Mouse (Mus musculus) thymus, adult 2 months (tissue): Measurements from ENCODE around the gene Gas7. TPM values are rescaled to one million over a fixed set of nuclear protein-coding genes. Genes with fewer than 3 reads are reported as not detected.

Experiments used
- DNase-seq: peaks from one replicate; pipeline ENCODE4 v3.0.0; 2021
- H3K27ac ChIP-seq: fragments of 200-500 bp; 2 replicates; pipeline ENCODE4 v1.5.1; 2012; ENCODE audit warnings: low read length, control low read depth; ENCODE audit not compliant: control insufficient read depth, insufficient read depth
- H3K27me3 ChIP-seq: fragments of 200-500 bp; 2 replicates; pipeline ENCODE4 v1.6.1; 2012; ENCODE audit warnings: mild to moderate bottlenecking, low read length, moderate library complexity, mixed read lengths; ENCODE audit not compliant: control insufficient read depth, insufficient read depth
- H3K36me3 ChIP-seq: fragments of 200-500 bp; 2 replicates; pipeline ENCODE4 v1.6.1; 2012; ENCODE audit warnings: mild to moderate bottlenecking, low read length, moderate library complexity; ENCODE audit not compliant: control insufficient read depth, insufficient read depth
- H3K4me1 ChIP-seq: fragments of 200-500 bp; replicated peaks from 2 replicates; pipeline ENCODE4 v1.6.1; 2012; ENCODE audit warnings: low read length; ENCODE audit not compliant: control insufficient read depth, insufficient read depth
- H3K4me3 ChIP-seq: fragments of 200-500 bp; 2 replicates; pipeline ENCODE4 v1.5.1; 2012; ENCODE audit warnings: mild to moderate bottlenecking, low read length, control low read depth, moderate library complexity; ENCODE audit not compliant: control insufficient read depth, insufficient read depth
- CTCF ChIP-seq: fragments of 200-500 bp; IDR thresholded peaks from 2 replicates; pipeline ENCODE4 v1.5.1; 2012; ENCODE audit warnings: mild to moderate bottlenecking, control low read depth, low read length, moderate library complexity, borderline replicate concordance; ENCODE audit not compliant: control insufficient read depth, poor library complexity, insufficient read depth; ENCODE audit errors: extremely low read depth
- POLR2A ChIP-seq: fragments of 200-500 bp; IDR thresholded peaks from 2 replicates; pipeline ENCODE4 v1.6.1; 2012; ENCODE audit warnings: mild to moderate bottlenecking, low read length, control low read depth, moderate library complexity; ENCODE audit not compliant: control insufficient read depth, poor library complexity, insufficient read depth; ENCODE audit errors: extremely low read depth
- WGBS: fragments of 180-500 bp; shearing (Covaris S2); methylation state at CpG from one replicate; pipeline ENCODE4 v1.1.7; 2018; 5-methylcytosine and 5-hydroxymethylcytosine counted together
- polyA plus RNA-seq: library from polyadenylated mRNA; depleted of rRNA; stranded (reverse); fragments of >200 nt; gene quantifications from 2 replicates; pipeline ENCODE4 v1.2.3, GENCODE M21; 2012

Gas7 gene
- polyA plus RNA-seq, 1 experiment = 5.0 TPM

DNA sequence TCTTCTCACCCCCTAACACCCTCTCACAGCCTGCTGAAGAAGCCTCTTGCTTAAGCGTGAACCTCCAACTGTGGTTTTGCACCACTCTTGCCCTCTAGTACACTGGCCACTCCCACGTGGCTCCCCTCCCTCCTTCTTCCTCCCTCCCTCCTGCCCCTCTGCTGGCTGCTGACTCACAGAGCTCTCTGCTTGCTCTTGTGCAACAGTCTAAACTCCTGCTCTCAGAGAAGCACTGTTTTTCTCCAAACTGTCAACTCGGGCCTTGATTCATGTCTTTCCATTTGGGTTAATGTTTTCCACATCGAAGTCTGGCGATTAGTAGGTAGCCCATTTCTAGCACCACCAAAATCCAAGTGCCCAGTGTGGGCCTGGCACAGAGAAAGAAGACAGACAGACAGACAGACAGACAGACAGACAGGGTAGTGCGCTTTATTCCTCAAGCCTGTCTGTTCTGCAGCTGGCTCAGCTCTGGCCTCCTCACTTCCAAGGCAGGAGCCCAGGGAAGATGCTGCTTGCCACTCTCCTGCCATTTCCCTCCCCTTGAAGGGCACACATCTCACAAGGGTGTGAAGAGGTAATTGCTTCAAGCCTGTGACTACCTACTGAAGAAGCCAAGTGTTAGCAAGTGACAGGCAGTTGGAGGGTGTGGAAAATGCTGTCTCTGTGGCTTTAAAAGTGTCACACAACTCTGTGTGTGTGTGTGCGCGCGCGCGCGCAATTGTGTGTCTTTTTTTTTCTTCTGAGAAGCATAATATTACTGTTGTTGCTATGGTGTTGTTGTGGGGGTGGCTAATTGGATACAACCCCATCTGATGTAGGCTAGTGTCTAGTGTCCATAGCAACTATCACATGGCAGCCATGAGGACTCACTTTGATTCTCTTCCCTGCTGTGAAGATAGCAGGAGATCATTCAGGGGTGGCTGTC lies 71.6 kb downstream of the Gas7 start:
- 58% methylated on average over 12 of the region's 12 CpGs for WGBS
- H3K27ac ChIP-seq = no peak overlapping the region
- no peaks in the 10 kb centered on the region for H3K4me1 ChIP-seq
- H3K27me3 ChIP-seq = no peaks in the 10 kb centered on the region
- no peaks in the 10 kb centered on the region for H3K36me3 ChIP-seq
- TF ChIP-seq POLR2A = no peak
- TF ChIP-seq CTCF = no peak
- DNase-seq = peak; percentile 18
- H3K4me3 ChIP-seq = no peak overlapping the region

DNA sequence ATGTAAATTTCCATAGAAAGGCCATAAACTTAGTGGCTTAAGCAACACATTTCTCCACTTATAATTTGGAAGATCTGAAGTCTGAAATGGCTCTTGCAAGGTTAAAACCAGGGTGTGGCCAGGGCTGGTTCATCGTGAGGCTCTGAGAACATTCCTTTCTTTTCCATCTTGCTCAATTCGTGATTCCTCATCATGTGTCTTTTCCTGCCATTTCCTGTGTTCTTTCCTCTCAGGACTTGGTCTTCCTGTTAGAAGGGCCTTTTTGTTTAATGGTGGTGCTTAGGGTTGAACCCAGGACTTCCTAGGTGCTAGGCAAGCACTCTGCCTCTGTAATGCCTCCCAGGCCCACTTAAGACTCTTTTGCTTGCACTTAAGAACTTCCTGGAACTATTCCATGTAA lies 76.0 kb downstream of the Gas7 start:
- H3K27ac ChIP-seq = no peak overlapping the region
- no peak for DNase-seq
- H3K36me3 ChIP-seq = no peaks in the 10 kb centered on the region
- H3K27me3 ChIP-seq = no peaks in the 10 kb centered on the region
- 95% methylated on average over 2 of the region's 2 CpGs for WGBS
- no peaks in the 10 kb centered on the region for H3K4me1 ChIP-seq
- TF ChIP-seq CTCF = no peak
- no peak overlapping the region for H3K4me3 ChIP-seq

DNA sequence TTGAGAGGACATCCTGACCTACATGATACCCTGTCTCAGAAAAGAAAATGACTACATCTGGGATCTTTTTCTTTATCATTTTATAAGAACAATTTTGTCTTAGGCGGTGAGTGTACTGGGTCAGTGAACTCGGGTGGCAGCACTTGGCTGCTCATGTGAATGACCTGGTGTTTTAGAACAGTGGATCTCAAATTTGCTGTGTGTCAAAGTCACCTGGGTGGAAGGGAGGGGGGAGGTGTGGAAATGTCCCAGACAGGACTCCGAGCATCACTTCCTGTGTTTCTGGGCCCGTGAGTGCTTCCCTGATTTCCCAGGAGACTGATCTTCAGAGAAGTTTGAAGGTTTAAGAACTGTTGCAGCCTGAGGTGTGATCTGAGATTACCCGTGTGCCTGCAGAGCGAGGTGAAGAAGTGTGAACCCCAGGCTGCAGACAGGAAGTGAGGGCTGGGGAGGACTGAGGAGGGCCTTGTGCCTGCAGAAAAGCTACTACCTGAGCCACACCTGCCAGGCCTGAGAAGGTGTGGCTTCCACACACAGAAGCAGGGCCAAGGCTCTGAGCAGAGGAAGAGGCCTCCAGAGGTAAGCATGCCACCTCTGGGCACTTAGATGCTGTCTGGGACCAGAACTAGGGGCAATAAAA lies 76.8 kb downstream of the Gas7 start:
- no peak overlapping the region for H3K4me3 ChIP-seq
- 74% methylated on average over 6 of the region's 6 CpGs for WGBS
- no peaks in the 10 kb centered on the region for H3K27me3 ChIP-seq
- H3K27ac ChIP-seq = no peak overlapping the region
- no peak for DNase-seq
- no peaks in the 10 kb centered on the region for H3K36me3 ChIP-seq
- no peaks in the 10 kb centered on the region for H3K4me1 ChIP-seq
- TF ChIP-seq CTCF (no peak), POLR2A (no peak)

DNA sequence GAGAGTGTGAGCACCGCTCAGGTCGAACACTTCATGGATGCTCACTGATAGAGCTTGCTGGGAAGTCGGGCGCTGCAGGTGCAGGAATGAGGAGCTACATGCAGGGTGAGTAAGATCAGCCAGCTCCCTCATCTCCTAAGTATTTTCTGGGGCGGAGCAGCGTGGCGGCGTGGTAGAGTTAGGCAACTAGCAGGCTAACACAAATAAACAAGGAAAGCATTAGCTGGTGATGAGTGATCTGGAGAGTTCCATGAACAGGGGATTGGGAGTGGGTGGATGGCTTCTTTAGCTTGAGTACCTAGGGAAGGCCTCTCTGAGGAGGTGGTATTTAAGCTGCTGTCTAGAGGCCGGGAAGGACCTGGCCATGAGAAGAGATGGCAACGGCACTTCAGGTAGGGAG lies 77.5 kb downstream of the Gas7 start:
- Histone ChIP-seq H3K27ac (no peak overlapping the region), H3K4me1 (no peaks in the 10 kb centered on the region), H3K27me3 (no peaks in the 10 kb centered on the region), H3K36me3 (no peaks in the 10 kb centered on the region), H3K4me3 (no peak overlapping the region)
- no peak for DNase-seq
- TF ChIP-seq CTCF (no peak), POLR2A (no peak)
- 94% methylated on average over 10 of the region's 10 CpGs for WGBS

DNA sequence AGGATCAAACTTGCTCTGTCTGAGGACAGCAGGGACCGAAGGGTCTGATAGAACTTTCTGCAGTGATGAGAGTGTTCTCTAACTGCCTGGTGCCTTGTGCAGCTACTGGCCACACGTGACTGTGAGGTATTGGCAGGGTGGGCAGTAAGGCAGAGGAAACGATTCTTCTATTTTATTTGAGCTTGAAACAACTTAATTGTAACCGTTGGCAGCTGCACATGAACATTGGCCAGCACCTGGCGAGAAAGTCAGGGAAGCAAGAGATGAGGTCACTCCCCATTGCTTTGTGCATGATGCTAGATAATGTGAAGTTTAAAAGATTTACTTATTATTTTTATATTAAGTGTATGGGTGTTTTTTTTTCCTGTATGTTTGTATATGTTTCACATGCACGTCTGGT lies 77.9 kb downstream of the Gas7 start:
- Histone ChIP-seq H3K4me1 (no peaks in the 10 kb centered on the region), H3K36me3 (no peaks in the 10 kb centered on the region), H3K27ac (no peak overlapping the region), H3K27me3 (no peaks in the 10 kb centered on the region), H3K4me3 (no peak overlapping the region)
- no peak for DNase-seq
- TF ChIP-seq POLR2A = no peak
- no peak for TF ChIP-seq CTCF
- WGBS = 84% methylated on average over 6 of the region's 6 CpGs

DNA sequence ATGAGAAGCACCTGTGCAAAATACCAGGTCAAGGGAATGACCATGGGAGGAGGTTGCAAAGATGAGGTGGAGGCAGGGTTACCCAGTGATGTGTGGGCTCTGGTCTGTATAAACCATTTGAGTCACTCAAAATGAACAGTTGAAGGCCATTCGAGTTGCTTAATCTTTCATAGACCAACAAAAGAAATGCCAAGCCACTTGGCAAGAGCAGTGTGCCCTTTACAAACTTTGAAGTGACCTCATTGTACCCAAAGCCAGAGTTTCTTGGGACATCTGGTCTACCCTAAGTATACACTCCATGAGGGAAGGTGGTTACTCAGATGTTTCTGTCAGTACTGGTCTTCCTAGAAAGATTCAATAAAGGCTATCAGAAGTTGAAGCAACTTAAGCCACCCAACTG lies 80.5 kb downstream of the Gas7 start:
- TF ChIP-seq POLR2A (no peak), CTCF (no peak)
- DNase-seq = no peak
- H3K27me3 ChIP-seq = no peaks in the 10 kb centered on the region

More for the DNA sequence above, 80.5 kb downstream of the Gas7 start:
- Histone ChIP-seq H3K4me1 (no peaks in the 10 kb centered on the region), H3K4me3 (no peak overlapping the region), H3K27ac (no peak overlapping the region), H3K36me3 (no peaks in the 10 kb centered on the region)
- WGBS = 85% methylated on average over 1 of the region's 1 CpGs
